In genomic region chr17:21566220-21566619, GRCm38 (mm10) we compare ENCODE assay signal across 8 mouse cellular contexts. TPM values are rescaled to one million over a fixed set of nuclear protein-coding genes. Genes with fewer than 3 reads are reported as not detected.
DNase-seq lines count a peak whose midpoint lies in the region; ATAC-seq lines count a peak whose summit lies in the region.

No protein-coding gene starts in this region.

- H3K27ac ChIP-seq in forebrain, embryonic 12.5 days, result peak overlapping the region; percentile 89
- H3K27ac ChIP-seq in hindbrain, embryonic 13.5 days, result peak overlapping the region; percentile 92

- H3K27me3 ChIP-seq in forebrain, embryonic 12.5 days, result no peaks in the 10 kb centered on the region
- H3K27me3 ChIP-seq in hindbrain, embryonic 13.5 days, result no peaks in the 10 kb centered on the region

- peak; percentile 72 for DNase-seq in embryo, embryonic 10 days (ENCODE audit: low spot score)
- no peak for DNase-seq in embryo, embryonic 9.5 days (ENCODE audit: extremely low spot score)
- peak; percentile 66 for DNase-seq in c-Kit-positive CD71-positive TER-119-negative erythroid progenitor cells, embryonic 14.5 days (ENCODE audit: low read depth)
- peak; percentile 9 to 19 for DNase-seq in layer of hippocampus, postnatal 36 days
- DNase-seq in lung, postnatal 25 days (ENCODE audit: low spot score), result peak; percentile 78
- DNase-seq in right cerebral cortex, postnatal 25 days, result peak; percentile 25

- ATAC-seq in forebrain, embryonic 12.5 days (ENCODE audit: low FRiP score), result peak; percentile 75
- peak; percentile 75 for ATAC-seq in hindbrain, embryonic 13.5 days (ENCODE audit: low FRiP score)

- H3K4me2 ChIP-seq in forebrain, embryonic 12.5 days, result peak overlapping the region; percentile 62
- peak overlapping the region; percentile 63 for H3K4me2 ChIP-seq in hindbrain, embryonic 13.5 days

- peaks cover 9% of the 10 kb centered on the region for H3K4me1 ChIP-seq in forebrain, embryonic 12.5 days
- H3K4me1 ChIP-seq in hindbrain, embryonic 13.5 days (replicated peaks), result peaks cover 14% of the 10 kb centered on the region

- H3K36me3 ChIP-seq in forebrain, embryonic 12.5 days (replicated peaks), result peaks cover 2% of the 10 kb centered on the region; the same call in 1 of the 2 replicates
- no peaks in the 10 kb centered on the region for H3K36me3 ChIP-seq in hindbrain, embryonic 13.5 days

- peak overlapping the region; percentile 63 for H3K9ac ChIP-seq in forebrain, embryonic 12.5 days
- peak overlapping the region; percentile 80 for H3K9ac ChIP-seq in hindbrain, embryonic 13.5 days

- peak overlapping the region; percentile 64 for H3K4me3 ChIP-seq in forebrain, embryonic 12.5 days (replicated peaks)
- H3K4me3 ChIP-seq in hindbrain, embryonic 13.5 days, result peak overlapping the region; percentile 73

- 16% methylated on average over 5 of the region's 5 CpGs for WGBS in forebrain, embryonic 12.5 days
- 10% methylated on average over 5 of the region's 5 CpGs for WGBS in hindbrain, embryonic 13.5 days

- no peaks in the 10 kb centered on the region for H3K9me3 ChIP-seq in forebrain, embryonic 12.5 days
- H3K9me3 ChIP-seq in hindbrain, embryonic 13.5 days, result no peaks in the 10 kb centered on the region

RNA-seq across cellular contexts. Expression of gene Zfp948, which starts 0.6 kb away (rescaled TPM):
- polyA plus RNA-seq in forebrain, embryonic 12.5 days (2016; fragmentation: Nextera tagmentation; extraction: Ambion mirVana), result 15.0 and 16.2 TPM in 2 replicates
- 16.0 and 18.1 TPM in 2 replicates for polyA plus RNA-seq in hindbrain, embryonic 13.5 days (2015; fragmentation: Nextera tagmentation; extraction: Ambion mirVana)
- total RNA-seq in layer of hippocampus, postnatal 36 days (2021), result 10 to 100 TPM; 11.8 to 12.7 TPM

RNA-seq across cellular contexts. Expression of gene Zfp52, which starts 30.9 kb away (rescaled TPM):
- 1.7 and 1.9 TPM in 2 replicates for polyA plus RNA-seq in forebrain, embryonic 12.5 days (2016; fragmentation: Nextera tagmentation; extraction: Ambion mirVana)
- 1.9 and 2.5 TPM in 2 replicates for polyA plus RNA-seq in hindbrain, embryonic 13.5 days (2015; fragmentation: Nextera tagmentation; extraction: Ambion mirVana)
- 1 to 10 TPM; 7.5 to 8.9 TPM for total RNA-seq in layer of hippocampus, postnatal 36 days (2021)
